Mouse (Mus musculus) spleen, embryonic (tissue): Measurements from ENCODE around the gene Cenpa.

ENCODE experiments used
- CTCF ChIA-PET: fragments of 350-600 bp; sonication (Branson Sonifier 250); formaldehyde crosslinking; loops from one replicate; lab custom pipeline; 2022; lab: Charles Lee

Gene Cenpa

DNA sequence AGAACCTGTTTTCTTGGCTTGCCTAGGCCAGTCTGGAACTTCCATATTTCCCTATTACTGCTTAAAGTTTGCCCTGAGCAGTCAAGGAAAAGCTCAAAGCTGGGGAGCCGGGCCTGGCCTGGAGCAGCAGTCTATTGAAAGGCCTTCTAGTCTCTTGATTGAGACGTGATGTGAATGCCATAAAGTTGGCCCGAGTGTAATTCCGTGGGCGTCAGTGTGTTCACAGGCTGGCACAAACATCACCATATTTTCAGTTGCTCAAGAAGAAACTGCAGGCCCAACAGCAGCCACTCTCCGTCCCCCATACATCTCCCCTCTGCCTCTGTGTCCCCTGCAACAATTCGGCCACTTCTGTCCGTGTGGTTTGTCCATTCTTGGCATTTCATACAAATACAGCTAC lies 55.4 kb downstream of the Cenpa start:
- CTCF ChIA-PET, result no interaction called here
